Mouse (Mus musculus) spleen, postnatal 36 days (tissue): ENCODE results near the gene Tpm4.
A peak's percentile ranks its signal among the peaks of the same experiment; 100 is the strongest.
"Not testable (repeated sequence)": the region's sequence is repeated elsewhere in the genome, so short reads cannot be mapped to it uniquely, and the experiment has no call there.

Experiments
- DNase-seq, 2 experiments: peaks; one replicate each; pipeline ENCODE4 v3.0.0; 2022; ENCODE audit warnings: low spot score in 2 of 2, mixed read lengths in 1 of 2

The Tpm4 gene

DNA sequence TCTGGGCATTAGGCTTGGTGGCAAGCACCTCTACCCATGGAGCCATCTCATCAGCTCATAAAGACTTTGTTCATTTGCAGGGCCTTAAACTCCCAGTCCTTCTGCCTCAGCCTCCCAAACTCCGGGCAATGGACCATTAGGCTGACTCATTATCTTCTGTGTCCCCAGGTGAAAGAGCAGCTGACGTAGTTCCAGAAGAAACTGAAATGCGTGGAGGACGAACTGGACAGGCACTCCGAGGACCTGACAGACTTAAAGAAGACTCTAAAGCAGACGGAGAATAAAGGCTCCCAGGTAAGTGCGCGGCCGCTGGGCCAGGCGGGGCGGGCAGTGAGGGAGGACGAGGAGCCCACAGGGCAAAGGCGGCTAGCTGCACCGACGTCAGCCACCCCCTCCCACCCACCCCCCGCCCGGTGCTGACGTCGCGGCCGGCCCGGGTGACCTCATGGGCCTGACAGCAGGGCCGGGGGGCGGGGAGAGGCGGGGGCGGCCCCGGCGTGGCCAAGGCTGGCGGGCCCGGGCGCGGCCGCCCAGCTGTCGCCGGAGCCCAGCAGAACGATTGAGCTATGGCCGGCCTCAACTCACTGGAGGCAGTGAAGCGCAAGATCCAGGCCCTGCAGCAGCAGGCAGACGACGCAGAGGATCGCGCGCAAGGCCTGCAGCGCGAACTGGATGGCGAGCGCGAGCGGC, at the start of gene Tpm4:
Tpm4 (plus strand) TSS at position 220 of the 690 bp plus-strand sequence.
- DNase-seq, result peak; percentile 74 to 77

DNA sequence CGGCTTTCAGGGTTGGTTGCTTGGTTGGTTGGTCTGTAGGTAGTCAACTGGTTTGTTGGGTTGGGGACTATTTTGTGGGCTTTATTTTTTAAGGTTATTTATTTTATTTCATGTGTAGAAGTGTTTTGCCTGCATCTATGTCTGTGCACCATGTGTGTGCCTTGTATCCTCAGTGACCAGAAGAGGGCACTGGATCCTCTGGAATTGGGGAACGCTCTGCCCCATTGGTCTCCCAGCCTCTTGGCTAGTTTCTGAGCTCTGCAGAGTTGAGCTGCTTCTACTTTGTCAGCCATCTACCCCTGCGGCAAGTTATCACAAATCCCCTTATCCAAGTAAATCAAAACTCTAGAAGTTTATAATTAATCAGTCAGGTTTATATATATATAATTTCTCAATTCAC, 47.2 kb upstream of the Tpm4 start:
- not testable (repeated sequence) for DNase-seq

- DNase-seq, result not testable (repeated sequence)
Observed at GRCm38 (mm10) chr8:72096721-72097120, 38.1 kb upstream of the Tpm4 start.

DNA sequence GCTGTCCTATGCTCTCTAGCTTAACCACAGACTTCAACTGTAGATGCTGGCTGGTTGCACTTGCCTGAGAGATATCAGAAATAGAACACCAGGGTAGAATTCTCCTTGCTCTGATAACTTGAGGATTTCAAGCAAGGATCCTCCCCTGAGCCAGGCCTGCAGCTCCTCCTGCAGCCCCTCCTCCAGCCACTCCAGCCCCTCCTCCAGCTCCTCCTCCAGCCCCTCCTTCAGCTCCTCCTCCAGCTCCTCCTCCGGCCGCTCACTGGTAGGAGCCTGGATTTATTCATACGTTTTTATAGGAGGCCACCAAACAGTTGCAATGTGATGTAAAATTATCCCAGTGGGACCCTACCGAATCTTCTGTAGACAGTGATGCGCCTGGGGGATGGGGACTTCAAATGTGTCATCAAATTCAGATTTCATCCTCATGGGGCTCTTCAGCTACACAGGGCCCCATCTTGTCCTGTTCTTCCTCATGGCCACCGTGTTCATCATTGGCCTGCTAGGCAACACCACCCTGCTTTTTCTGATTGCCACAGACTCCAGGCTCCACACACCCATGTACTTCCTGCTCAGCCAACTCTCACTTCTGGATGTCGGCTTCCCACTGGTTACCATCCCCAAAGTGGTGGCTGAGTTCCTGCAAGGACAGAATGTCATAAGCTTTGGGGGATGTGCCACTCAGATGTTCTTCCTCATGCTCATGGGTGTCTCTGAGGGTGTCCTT, 35.2 kb upstream of the Tpm4 start:
- DNase-seq, result peak; percentile 32 to 37

DNA sequence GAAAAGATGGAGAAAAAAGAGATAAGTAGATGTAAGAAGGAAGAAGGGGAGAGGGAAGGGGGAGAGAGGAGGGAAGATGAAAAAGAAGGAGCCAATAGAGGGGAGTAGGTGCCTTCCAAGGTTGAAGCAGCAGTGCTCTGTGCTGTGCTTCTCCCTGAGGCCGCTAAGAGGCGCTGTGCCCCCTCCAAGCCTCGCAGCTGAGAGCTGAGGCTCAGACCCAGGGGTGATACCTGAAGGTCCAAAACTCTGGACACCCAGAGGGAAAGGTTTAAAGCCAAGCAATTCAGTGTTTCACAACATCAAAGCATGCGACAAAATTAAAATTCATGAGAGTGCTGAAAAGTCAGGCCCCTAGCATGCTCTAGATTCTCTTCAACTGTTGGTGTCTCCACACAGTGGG, 29.6 kb upstream of the Tpm4 start:
- no peak for DNase-seq

DNA sequence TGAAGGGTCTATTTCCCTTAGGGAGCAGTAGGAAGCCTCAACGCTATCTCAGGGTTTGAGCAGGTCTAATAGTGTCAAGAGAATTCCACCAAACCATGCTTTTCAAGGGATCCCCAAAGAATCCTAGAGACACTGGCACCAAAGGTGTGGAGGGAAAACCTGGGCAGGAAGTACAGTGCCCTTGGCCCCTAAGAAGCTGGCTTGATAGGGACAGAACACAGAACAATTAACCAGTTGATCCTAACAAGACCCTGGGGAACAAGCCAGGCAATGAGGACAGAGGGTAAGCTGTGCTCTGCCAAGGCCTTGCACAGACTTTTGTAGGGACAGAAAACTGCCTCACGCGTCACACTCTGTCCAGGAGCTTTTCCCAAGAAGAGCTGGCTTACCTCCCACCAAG, 28.0 kb upstream of the Tpm4 start, which contains the start of gene Olfr374:
Olfr374 (plus strand) TSS at position 301 of the 400 bp plus-strand sequence.
- DNase-seq, result no peak

GRCm38 (mm10) chr8:72110876-72111275, 23.9 kb upstream of the Tpm4 start:
- DNase-seq, result peak; percentile 83 to 85

DNA sequence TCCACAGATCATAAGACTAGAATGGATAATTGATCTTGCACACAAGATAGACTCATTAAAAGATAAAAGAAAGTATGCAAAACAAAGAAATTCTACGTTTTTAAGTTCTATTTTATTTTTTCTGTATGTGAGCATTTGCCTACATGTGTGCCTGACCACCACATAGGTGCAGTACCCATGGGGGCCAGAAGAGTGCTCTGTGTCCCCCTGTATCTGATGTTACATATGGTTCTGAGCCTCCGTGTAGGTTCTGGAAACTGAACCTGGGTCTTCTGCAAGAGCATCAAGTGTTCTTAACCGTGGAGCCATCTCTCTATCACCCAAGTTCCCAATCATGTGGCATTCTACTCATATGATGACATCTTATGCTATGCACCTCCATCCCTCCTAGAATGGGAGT, 22.3 kb upstream of the Tpm4 start:
- DNase-seq, result no peak

GRCm38 (mm10) chr8:72115202-72115601, 19.6 kb upstream of the Tpm4 start:
- no peak for DNase-seq

GRCm38 (mm10) chr8:72118616-72119015, 16.2 kb upstream of the Tpm4 start:
- DNase-seq, result no peak

DNA sequence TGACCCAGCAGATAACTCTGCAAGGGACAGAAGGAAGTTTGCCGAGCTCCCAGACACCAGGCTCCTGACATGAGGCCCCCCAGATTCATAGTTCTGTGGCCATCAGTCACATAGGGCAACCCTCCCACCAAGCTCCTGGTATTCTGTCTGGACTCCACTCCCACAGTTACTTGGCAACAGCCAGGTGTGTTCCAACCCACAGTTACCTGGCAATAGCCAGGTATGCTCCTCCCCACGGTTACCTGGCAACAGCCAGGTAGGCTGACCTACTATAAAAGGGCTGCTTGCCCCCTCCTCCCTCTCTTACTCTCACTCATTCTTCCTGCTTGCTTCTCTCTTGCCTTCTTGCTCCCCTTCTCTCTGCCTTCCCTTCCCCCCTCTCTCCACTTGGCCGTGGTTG, 13.3 kb upstream of the Tpm4 start:
- DNase-seq, result not testable (repeated sequence)

DNA sequence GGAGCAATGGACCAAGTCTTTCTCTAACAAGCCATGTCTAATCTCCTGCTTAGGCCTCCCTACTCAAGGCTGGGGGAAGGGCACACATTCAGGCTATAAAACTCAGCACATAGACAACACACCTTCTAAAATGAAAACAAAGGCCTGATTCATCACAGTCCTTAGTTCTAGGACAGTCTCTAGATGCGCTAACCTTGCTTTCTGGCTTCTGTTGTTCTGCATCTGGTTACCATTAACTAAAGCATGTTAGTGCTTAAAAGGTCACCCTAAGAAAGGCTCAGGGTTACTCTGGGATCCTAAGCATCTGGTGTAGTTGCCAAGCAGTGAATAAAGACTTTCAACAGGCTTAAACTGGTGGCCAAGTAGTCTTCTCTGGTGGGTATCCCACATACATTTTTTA, 12.8 kb upstream of the Tpm4 start:
- DNase-seq, result no peak

DNA sequence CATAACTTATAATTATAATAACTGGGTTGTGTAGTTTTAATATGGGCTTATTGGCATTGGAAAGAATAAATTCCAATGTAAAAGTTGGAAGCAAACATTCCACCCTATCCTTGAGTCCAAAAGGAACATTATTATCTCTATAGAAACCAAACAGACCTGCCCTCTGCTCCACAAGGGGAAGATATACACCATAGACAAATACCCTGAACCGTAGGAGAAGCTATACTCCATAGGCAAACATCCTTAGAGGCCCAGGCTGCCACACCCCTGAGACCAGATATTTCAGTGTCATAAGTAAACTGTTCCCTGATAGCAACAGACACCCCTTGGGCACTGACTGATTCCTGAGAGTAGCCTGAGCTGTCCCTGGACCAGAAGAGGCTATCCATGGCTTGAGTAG, 6.9 kb upstream of the Tpm4 start:
- no peak for DNase-seq

GRCm38 (mm10) chr8:72131251-72131650, 3.5 kb upstream of the Tpm4 start:
- DNase-seq, result no peak

DNA sequence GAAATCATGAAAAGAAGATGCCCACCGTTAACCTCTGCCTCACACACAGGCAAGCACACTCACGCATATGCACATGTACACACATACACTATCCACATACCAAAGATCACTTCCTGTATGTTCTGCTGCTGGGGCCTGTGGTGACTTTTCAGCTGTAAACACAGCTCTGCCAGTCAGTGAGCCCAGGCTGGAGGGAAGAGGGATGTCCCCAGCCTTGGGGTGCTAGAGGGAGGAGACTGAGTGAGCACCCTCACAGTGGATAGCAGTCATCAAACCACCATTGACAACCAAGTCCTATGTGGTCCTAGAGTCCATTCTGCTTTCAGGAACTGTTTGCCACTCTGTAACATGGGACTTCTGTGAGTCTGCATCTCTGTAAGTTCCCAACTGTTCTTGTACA, 2.9 kb upstream of the Tpm4 start:
- peak in 1 of 2 experiments; percentile 39 for DNase-seq

DNA sequence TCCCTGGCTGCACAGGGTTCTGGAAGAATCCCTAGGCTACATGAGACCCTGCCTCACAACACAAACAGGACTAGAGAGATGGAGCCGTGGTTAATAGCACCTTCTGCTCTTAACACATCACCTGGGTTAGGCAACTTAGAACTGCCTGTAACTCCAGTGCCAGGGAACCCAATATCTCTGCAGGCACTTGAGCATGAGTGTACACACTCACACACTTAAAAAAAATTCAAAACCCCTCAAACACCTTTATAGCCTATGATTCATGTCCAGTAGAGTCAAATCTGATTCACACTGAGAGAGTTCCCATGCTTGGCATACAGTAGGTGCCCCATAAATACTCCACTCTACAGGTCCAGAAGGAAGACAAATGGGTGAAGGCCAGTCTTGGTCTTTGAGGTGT, 2.4 kb upstream of the Tpm4 start:
- DNase-seq, result no peak

DNA sequence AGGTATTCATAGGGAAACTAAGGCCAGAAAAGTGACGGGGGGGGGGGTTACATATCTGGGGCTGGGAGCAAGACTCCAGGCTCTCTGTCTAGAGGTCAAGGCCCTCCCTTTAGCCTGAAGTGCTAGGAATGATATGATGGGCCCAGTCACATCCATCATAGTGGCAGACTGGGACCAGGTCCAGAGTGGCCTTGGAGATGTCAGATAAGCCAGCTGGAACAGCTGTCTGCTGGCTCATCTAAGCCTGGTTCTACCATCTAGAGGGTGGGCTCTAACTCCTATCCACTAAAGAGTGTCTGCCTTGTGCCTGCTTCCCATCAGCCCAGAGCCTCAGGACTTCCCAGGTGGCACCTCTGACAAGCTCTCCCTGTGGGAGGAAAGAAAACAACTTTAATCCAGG, 1.9 kb upstream of the Tpm4 start:
- no peak for DNase-seq

- no peak for DNase-seq
Observed at GRCm38 (mm10) chr8:72133507-72133906, 1.3 kb upstream of the Tpm4 start.

DNA sequence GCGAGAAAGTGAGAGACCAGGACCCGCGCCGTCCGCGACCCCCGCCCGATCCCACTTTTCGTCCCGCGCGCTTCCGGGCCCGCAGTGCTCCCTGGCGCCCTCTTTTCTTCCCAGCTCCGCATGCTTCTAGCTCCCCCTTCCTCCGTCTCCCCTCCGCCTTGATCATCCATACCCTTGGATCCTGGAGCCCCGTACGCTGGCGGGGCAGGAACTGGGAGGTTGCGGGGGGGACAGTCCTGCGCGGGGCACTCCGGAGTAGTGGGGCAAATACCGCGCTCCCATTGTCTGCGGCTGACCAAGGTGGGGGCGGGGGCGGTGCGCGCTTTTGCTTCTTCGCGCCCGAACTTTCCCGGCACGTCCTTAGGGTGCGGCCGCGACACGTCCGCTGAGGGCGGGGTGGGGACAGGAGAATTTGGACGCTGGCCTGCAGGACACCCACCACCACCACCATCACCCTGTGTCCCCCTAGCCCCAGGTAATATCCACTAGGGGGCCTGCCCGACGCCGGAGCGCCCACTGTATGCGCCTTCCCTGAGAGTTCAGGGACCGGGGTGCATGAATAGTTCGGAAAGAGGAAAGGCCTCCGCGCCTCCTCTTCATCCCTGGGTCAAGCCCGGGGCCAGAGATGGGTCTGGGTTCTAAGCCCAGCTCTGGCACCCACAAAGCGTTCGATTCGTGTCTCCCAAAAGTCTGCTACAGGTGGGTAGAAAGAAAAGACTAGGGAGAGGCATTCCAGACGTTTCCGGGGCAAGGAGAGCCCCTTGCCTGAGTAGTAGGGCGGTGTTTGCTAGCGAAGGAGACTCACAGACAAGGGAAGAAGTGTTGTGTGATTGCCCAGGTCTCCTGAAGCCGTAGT, 899 bp downstream of the Tpm4 start:
- peak; percentile 61 to 72 for DNase-seq

DNA sequence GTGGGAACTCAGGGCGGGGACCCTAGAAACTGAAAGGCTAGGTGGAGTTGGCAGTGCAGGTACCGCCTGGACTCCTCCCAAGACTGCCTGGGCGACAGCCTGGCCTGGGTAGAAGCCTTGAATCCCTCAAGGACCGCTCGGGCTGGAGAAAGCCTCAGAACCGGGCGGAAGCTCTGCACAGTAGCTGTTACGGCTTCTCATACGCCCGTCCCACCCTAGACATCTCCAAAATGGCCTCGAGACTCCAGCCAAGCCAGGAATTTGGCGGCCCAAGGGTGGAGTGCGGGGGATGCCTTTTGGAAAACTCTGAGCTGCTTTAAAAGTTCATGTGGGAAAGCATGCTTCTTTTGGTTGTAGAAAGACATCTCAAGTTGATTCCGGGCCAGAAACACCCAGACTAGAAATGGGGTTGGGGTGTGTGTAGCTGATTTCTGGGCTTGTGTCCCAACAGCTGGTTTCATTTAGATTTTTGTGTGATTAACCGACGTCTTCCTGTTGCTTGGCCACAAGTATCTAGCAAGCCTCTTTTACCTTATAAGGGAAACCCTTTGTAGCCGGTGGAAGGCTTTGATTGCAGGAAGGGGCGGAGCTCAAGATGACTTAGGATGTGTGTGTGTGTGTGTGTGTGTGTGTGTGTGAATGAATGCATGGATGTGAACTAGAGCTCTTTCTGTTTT, 1.7 kb downstream of the Tpm4 start:
- DNase-seq, result peak; percentile 82 to 91

DNA sequence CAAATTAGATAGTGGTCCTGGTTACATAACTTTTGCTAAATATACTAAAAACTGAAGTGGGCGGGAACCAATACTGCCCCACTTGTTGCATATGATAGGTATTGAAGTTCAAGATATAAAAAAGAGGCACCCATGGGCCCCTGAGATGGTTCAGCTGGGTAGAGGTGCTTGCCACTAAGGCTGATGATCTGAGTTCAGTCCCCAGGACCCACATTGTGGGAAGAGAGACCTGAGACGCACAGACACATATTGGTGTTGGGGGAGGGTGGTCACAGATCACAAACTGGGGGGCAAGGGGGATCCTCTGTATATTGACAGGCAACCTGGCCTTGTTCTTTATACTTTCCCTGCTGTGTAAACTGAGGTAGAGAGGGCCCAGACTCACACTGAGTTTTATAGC, 2.7 kb downstream of the Tpm4 start:
- no peak for DNase-seq

GRCm38 (mm10) chr8:72138456-72138855, 3.7 kb downstream of the Tpm4 start:
- DNase-seq, result no peak
